Mouse (Mus musculus) T-helper 2 cell (primary cell): ENCODE measurements at regions not wholly inside any gene's neighbourhood (a gene's known extent, or its start where the extent isn't known, plus 50 kb on each side); places are given as distances from the start of the nearest gene placed in this dataset.

ENCODE experiments used
- in situ Hi-C: fragments of 300-600 bp; cut with MboI, MseI; formaldehyde crosslinking; loops from one replicate; pipeline ENCODE4 v1.15.1; 2025; ENCODE audit warnings: high pct_unique_total_duplicates

- in situ Hi-C loops: no loop called here
Measured at GRCm38 (mm10) chr7:34587239-34587638, 69.3 kb downstream of the Kctd15 start.

GRCm38 (mm10) chr7:34585312-34585865, 71.1 kb downstream of the Kctd15 start:
- in situ Hi-C loops: no loop called here

DNA sequence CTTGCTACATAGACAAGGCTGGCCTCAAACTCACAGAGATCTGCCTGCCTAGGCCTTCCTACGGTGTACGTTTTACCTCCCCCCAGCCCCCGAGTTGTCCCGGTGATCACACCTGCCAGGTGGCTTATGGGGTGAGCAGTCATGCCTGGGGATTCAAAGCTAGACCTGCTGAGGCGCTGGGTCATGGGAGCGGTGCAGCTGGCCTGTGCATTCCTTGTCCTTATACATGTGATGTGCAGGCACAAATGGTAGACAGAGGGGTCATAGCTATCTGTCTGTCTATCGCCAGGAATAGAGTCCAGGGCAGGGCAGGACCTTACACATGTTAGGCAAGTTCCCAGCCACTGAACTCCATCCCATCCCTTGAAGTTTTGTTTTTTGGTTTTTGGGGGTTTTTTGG, 71.7 kb downstream of the Kctd15 start:
- in situ Hi-C loops: no loop called here

- in situ Hi-C loops: no loop called here
Measured at GRCm38 (mm10) chr7:34580866-34581265, 75.7 kb downstream of the Kctd15 start.

DNA sequence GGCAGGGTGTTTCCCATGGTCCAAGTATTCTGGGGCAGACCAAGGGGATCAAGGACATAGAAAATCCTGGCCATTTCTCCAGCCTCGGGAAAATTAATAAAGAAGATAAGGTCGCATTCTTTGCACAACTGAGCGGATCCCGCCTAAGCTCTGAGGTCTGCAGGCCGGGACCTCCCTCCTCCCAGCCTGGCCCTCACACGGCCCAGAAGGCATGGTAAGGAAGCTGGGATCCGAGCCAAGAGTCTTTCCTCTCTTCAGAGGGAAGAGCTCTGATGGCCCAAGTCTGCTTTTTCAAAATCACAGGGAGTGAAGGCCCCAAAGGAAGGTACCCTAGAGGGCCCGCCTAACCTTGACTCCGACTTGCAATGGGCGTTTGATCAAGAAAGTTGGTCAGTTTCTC, 85.2 kb downstream of the Kctd15 start:
- in situ Hi-C loops: no loop called here

DNA sequence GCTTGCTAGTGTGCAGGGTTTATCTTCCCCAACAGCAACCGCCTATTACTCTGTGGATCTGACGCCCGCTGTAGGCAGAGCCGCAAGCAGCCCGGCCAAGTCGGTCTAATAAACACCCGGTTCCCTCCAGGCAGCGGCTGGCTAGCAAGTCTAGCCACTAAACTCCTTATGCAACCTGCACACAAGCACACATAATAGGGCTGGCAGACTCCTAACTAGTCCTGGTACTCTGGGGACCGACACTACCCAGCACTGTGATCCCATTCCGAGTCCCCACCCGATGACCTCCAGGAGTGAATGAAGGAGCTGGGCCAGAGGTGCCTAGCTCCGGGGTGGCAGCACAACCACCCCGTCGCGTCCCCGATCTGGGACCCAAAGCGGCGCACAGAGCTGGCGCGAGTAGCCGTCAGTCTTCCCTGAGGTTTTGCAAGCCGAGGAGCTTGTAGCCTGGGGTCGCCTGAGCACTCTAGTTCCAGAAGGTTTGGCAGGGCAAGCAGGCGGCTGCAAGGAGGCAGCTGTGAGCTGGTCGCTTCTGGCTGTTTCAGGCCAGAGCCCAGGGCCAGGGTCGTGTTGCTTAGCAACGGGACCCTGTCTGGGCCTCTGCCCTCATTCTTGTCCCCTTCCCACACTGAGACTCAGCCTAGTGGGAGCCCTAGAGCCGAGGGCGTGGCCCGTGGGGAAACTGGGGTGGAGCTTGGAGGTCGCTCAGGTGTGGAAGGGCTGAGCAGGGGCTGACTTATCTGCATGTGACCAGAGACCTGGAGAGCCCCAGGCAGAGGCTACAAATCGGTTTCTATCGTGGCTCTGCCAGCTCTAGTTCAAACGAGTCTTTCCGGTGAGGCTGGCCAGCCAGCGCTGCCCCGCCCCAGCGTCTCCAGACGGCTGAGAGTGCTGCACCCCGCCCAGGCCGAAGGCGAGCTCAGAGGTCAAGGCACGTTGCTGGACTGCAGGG, 86.1 kb downstream of the Kctd15 start:
- in situ Hi-C loops: no loop called here

- in situ Hi-C loops: loop anchor here (10.0 kb wide), 1 partner anchor 875 kb away; no protein-coding TSS in a partner anchor
Measured at GRCm38 (mm10) chr7:34569747-34570113, 86.8 kb downstream of the Kctd15 start.

DNA sequence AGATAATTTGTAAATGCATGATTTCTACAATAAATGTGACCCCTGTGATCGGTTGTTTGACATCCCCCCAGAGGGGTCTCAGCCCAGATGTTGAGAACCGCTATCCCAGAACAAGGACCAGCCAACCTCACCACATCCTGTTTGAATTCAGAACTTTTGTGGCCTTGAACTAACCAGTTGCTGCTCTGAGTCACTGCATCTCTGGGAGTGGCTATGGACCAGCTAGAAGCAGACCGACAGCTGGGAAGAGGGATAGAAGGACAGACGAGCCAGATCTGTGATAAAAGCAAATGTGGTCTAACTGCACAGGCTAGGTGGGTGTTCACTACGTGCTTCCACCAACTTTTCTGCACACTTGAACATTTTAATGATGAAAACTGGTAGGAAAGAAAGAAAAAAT, 89.0 kb downstream of the Kctd15 start:
- in situ Hi-C loops: loop anchor here (10.0 kb wide), 1 partner anchor 873 kb away; no protein-coding TSS in a partner anchor

DNA sequence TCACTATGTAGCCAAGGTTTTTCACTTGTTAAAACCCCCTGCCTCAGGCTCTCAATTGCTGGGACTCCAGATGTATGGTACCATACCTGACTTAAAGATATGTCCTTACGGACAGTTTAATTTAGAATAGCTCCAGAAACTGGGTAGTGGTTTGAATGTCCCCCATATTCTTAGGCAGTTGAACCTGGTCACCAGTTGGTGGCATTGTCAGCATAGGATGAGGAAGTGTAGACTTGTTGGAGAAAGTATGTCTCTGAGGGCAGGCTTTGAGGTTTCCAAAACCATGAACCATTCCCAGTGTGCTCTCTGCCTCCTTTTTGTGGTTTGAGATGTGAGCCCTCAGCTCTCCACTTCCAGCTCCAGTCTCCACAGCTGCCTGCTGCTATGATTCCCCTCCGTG, 94.4 kb downstream of the Kctd15 start:
- in situ Hi-C loops: loop anchor here (10.0 kb wide), 1 partner anchor 867 kb away; no protein-coding TSS in a partner anchor

DNA sequence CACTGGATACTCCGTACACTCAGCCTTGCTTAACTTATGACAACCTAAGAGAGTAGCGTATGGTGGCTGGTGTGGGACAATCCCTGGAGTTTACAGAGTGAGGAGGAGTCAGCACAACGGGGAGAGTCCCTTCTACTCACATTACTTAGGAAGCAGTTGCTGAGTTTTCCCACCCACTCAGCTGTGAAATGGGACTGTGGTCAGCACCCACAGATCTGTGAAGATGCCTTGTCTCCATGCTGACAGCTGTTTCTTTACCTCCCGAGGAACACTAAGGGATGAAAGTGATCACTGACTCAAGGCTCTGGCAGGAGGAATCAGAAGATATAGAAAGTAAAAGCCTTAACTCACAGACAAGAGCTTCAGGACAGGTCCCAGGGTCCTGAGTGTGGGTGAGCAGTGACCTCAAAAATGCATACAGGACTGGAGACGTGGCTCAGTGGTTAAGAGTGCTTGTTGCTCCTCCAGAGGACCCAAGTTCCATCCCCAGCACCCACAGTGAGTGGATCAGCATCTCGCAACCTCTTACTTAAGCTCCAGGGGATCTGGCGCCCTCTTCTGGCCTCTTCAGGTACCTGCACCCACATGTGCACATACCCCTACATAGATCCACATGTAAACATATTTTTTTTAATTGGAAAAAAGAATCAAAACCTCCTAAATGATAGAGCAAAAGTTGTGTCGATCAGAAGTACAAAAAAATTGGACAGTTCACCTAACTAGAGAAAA, 97.8 kb downstream of the Kctd15 start:
- in situ Hi-C loops: no loop called here

- in situ Hi-C loops: no loop called here
Measured at GRCm38 (mm10) chr7:34555196-34555595, 101.3 kb downstream of the Kctd15 start.

DNA sequence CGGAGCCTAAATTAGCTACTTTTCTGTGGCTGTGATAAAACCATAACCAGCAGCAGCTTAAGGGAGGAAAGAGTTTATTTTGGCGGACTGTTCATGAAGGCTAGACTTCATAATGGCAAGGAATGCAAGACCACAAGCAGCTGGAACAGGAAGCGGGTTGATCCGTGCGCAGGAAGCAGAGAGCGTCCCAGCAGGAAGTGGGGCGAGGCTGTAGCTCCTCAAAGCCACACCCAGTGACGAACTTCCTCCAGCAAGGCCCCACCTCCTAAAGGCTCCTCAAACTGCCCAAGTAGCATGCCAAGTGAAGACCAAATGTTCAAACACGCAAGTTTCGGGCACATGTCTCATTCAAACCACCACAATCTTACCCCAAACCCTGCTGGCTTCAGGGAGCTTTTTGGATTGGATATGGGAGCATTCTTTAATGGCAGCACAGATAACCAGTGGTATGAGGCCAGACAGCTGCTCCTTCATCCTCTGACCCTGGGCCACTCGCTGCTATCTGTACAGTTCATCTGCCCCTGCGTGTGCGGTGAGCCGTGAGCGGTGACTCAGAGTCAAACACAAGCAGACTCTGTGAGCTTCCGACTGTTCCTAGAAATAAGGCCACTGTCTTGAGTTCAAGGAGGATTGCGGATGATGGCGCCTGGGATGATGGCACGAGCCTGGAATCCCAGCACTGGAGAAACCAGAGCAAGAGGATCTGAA, 109.8 kb downstream of the Kctd15 start:
- in situ Hi-C loops: no loop called here

GRCm38 (mm10) chr7:34545906-34546305, 110.6 kb downstream of the Kctd15 start:
- in situ Hi-C loops: no loop called here

DNA sequence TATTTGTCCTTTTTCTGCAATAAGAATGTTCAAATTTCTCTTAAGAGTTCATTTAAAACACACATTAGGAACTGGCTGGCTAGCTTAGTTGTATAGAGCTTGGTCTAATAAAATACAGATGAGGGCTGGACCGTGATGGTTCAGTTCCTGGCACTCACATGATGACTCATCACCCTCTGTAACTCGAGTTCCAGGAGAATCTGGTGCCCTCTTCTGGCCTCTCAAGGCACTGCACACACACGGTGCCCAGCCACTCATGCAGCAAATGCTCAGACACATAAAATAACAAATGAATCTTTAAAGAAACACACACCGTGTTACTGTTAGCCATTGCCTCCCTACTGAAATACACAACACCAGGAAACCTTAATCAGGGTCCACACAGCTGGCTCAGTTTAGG, 114.6 kb downstream of the Kctd15 start:
- in situ Hi-C loops: no loop called here

- in situ Hi-C loops: no loop called here
Measured at GRCm38 (mm10) chr7:34541000-34541399, 115.5 kb downstream of the Kctd15 start.

DNA sequence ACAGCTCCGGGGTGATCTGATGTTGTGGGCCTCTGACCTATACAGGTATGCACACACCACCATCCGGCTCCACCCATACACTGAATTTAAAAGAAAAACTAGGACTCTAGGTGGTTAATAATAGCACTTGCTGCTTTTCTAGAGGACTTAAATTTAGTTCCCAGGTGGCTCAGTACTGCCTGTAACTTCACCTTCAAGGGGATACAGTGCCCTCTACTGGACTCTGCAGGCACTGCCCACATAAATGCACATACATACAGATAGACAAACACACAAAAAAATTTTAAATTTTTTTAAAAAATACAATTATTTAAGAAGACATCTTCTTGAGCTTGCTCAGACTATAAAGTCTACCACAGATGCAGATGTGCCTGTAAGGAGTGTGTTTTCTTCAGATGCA, 116.7 kb downstream of the Kctd15 start:
- in situ Hi-C loops: no loop called here

DNA sequence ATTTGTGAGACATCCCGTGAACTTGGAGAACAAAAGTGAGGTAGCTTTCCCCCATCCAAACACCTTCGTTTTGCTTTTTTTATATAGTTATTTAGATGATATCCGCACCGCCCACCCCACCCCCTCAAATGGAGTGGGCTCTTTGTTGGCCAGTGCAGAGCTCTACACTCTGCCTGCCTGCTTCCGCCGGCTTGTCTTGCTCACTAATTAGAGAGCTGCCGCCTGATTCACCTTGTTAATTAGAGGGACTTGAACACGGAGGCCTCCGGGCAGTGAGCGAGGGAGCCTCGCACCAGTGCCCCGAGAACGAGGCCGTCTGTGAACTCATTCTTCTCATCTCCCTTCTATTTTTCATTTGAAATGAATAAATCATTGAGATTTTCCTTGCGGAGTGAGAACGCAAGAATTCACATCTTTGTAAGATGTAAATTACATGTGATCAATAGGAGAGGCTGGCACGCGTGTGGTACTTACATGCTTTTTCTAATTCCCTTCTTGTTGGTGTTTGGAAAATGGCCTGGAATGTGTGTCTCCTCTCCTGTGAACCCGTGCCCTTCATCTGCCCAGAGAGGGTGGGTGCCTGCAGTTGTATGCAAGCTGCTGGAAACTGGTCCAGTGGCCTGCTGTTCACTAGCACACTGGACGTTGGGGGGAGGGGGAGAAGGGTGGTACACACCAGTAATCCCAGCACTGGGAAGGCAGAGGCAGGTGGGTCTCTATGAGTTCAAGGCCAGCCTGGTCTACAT, 118.0 kb downstream of the Kctd15 start:
- in situ Hi-C loops: no loop called here

DNA sequence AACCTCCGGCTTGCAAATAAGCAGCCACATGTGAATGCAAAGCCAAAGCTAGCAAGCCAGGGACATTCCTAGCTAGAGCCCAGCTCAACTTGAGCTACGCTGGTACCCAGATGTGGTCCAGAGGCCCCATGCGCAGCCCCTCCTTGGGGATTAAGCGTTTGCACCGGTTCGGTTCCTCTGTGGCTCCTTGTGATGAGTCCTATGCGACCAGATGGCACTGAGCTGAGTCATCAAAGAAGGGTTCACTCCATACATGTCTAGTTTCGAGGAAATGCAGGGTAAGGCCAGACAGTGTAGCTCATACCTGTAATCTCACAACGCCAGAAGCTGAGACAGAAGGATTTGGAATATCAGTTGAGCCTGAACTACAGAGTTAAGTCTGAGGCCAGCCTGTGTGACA, 119.4 kb downstream of the Kctd15 start:
- in situ Hi-C loops: no loop called here

GRCm38 (mm10) chr7:34534241-34534640, 122.3 kb downstream of the Kctd15 start:
- in situ Hi-C loops: no loop called here

DNA sequence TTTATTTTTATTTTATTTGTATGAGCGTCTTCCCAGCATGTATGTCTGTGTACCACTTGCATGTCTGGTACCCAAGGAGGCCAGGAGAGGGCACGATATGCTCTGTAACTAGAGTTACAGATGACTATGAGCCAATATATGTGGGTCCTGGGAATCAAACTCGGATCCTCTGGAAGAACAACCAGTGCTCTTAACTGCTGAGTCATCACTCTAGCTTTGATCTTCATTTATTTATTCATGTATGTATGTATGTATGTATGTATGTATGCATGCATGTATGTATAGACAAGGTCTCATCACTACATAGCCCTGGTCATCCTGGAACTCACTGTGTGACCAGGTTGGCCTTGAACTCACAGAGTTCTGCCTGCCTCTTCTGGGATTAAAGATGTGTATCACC, 124.9 kb downstream of the Kctd15 start:
- in situ Hi-C loops: no loop called here

- in situ Hi-C loops: no loop called here
Measured at GRCm38 (mm10) chr7:34507858-34508257, 114.7 kb upstream of the Lsm14a start.
